Mouse (Mus musculus) kidney, adult 8-10 months (tissue): Measurements from ENCODE around the gene Sdsl.
"Not testable (repeated sequence)": the region's sequence is repeated elsewhere in the genome, so short reads cannot be mapped to it uniquely, and the experiment has no call there.

Experiments
- DNase-seq, 2 experiments: peaks; one replicate each; pipeline ENCODE4 v3.0.0; 2022

The Sdsl gene

DNA sequence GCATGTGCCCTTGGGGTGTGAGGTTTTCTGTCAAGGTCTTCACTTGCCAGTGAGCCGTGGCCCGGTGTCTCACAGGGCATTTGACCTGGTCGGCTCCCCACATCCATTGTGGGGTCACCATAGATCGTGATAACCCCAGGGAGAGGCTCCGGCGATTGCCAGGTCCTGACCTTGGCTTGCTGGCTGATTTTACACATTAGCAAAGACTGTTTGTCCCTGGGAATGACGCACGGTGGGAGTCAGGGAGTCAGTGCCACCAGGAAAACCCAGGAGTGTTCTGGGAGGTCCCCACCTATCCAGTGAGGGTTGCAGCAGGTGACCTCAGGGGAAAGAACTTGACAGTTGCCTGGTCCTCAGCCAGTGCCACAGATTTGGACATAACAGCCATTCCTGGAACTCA, at the start of gene Sdsl:
TSS of gene Sdsl (minus strand) at position 41 of the 400 bp plus-strand sequence.
- no peak for DNase-seq

DNA sequence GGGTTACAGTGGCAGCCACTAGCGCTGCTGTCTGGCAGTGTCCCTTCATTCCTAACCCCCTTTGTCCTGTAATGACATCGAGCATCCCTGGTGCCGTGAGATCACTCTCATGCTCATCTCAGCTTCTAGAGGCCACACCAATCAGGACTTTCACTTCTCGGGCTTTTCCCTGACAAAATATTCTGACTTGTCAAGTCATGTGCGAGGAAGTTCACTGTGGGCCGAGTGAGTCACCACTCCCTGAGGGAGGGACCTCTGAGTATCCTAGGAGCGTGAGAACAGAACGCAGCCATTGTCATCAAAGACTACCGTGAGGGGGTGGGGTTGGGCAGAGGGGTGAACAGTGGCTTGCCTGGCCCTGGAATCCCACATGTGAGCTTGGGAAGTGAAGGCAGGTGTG, 44.9 kb upstream of the Sdsl start:
- peak in 1 of 2 experiments; percentile 33 for DNase-seq

DNA sequence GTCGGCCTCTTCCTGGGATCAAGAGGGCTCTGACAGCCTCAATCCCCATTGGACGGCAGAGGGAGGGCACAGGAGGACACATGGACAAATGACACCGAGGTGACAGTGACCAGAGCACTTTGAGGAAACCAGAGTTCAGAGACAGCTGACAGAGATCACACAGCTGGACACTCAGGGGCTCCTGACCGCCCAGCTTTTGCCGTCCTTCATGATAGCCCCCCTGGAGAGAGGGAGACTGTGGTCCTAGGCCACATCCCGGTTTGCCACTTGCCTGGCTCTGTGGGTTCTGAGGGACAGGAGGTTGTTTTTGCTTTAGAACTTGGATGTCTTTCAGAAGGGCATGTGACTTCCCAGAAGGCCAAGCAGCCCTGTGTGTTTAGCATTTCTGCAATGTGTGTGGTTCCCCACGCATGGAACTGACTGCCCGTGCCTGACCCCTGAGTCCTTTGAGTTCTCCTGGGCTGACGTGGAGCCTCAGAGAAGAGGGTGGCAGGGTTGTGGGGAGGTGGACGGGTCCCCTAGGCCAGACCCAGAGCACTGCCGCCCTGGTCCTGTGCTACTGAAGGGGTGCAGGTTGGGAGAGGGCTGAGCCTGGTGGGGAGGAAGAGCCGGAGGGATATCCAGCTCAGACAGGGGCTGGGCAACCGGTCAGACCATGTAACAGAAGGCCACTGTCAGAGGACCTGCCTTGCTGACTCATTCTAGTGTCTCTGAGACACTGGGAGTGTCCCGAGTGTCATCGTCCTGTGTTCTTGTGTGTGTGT, 43.8 kb upstream of the Sdsl start:
- peak; percentile 74 to 83 for DNase-seq

DNA sequence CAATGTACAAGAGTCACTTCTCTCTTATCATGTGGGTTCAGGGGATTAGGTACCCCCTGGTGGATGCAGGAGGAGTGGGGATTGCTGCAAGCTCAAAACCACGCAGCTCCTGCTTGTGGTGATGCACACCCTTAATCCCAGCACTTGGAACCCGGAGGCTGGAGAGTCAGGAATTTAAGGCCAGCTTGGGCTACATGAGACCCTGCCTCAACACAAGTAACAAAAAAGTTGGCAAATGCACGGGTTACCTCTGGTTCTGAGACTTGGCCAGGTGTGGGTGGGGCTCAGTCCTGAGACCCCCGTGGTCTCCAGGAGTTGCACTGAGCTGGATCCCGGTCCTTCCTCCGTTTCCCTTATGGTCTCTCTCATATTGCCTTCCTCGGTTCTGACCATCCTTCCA, 42.8 kb upstream of the Sdsl start:
- no peak for DNase-seq

DNA sequence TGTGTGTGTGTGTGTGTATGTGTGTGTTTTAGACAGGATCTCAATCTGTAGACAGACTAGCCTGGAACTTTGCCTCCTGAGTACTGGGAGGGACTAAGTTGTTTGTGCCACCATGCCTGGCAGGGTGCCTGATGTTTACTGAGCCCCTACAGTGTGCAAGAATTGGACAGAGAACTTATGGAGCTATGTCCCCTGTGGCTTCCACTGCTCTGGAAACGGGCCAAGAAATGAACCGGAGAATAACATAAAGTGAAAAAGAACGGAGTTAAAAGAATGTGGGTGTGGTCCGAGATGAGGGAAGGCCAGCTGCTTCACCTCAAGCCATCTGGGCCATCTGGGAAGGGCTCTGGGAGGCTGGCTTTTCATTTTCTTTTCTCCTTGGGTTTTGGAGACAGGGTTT, 42.1 kb upstream of the Sdsl start:
- no peak for DNase-seq

DNA sequence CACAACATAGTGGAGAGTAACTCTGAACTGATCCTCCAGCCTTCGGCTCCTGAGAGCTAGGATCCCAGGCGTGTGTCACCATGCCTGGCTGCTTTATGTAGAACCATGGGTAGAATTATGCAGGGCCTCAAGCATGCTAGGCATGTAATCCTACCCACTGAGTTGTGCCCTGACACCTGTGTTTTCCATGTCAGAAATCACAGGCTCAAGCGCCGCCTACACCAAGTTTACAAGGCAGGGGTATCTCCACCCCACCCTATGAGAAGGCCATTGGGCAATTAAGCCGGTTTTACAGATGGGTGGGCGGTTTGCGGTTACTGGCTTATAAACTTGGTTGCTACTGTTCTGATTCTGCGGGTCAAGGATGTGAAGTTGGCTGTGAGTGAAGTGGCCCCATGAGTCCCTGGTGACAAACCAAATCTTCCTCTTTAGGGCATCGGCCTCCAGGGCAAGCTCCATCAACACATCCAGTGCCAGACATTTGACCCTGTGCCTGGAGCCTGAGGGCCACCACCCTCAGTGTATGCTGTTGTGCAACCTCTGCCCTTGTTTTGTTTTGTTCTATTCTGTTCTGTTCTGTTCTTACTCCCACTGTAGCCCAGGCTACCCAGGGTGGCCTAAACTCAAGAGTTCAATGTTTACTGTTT, 41.5 kb upstream of the Sdsl start:
- DNase-seq, result no peak

DNA sequence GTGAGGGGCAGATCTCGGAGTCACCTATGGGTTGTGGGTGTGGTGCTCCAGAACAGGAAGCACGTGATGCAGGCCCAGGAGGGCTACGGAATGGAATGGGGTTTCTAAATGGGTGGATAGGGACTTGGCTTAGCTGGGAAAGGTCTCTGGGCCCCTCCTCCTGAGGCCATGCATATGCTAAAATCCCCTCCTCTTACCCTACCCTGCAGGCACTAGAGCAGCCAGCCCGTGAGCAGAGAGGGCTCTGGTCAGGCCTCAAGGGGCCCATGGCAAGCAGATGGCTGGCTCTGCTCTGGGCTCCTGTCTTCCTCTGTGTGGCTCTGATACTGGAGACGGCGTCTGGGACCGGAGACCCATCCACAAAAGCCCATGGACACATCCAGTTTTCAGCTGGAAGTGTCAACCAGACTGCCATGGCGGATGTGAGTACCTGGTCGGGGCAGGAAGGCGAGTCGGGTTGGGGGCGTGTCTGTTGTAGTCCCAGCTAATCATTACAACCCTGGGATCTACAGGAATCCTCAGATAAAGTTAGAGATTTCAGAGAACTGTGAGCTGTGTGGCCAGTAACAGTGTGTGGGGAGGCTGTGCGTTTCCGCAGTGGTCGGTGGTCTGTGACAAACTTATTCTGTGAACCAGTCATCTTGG, 40.4 kb upstream of the Sdsl start:
- peak in 1 of 2 experiments; percentile 40 for DNase-seq

DNA sequence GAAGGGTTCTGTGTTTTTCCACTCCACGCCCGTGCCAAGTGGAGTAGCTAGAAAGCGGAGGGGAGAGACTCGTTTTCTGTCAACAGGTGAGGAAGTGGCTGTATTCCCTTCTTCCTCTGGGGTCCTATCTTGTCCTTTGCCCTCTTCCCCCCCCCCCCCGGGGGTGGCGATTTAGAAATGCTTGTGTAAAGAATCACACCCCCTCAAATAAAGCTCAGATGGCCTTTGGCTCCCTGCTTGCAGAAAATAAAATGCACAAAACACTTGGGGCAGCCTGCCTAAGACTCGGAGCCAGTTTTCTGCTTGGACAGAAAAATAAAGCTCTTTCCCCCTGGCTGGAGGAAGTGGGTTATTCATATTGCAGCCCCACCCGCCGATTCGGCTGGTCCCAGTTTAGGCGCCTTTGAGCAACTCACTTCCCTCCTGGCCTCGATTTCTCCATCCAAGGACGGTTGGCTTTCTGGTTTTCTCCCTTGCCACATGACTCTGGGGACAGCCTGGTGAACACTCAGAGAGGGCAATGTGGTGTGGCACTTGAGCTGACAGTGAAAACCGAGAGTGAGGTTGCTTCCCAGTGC, 39.1 kb upstream of the Sdsl start:
- DNase-seq, result no peak

DNA sequence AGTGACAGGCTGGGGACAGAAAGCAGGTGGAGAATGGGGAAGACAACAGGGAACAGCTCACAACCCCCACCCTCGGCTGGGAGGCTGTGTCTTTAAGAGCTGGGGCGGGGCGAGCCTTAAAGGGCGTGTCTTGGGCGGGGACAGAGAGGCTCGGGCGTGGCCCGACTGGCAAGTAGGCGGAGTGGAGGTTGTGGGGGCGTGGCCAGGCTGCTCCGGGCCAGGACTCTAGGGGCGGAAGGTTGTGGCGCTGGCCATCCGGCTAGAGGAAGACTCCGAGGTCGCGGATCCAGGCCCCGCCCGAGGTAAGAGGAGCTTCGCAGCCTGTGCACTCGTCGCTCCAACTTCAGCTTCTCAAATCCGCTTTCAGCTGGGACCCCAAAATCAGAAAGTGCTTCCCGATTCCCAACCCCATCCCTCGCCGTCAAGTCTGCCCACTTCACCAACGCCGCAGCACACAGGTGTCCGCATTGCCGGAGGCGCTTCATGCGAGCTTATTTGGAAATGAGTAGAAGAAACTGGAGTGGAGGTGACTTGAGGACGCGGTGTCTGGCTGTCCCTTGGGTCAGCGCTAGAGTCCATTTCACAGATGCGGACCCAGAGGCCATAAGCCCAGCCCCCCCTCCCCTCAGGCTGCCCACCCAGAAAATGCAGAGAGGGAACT, 38.5 kb upstream of the Sdsl start, which contains the start of gene Slc8b1:
TSS of gene Slc8b1 (plus strand) at position 187 of the 661 bp plus-strand sequence.
- peak; percentile 96 to 99 for DNase-seq

DNA sequence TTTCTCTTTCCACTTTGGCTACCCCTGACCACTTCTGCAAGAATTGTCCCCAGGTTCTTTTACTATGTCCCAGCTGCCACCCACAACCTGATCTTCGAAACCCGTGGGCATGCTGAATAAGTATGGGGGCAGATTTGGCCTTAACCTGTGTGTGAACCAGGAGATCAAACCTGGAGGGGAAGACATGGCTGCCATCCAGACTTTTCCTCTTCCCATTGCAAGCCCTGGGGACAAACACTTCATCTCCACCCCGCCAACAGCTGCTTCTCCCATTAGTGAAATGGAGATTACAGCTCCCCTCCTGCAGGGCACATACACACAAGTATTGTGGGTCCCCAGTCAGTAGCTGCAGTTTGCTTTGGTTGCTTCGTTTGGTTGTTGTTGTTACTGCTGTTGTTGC, 34.7 kb upstream of the Sdsl start:
- no peak for DNase-seq

DNA sequence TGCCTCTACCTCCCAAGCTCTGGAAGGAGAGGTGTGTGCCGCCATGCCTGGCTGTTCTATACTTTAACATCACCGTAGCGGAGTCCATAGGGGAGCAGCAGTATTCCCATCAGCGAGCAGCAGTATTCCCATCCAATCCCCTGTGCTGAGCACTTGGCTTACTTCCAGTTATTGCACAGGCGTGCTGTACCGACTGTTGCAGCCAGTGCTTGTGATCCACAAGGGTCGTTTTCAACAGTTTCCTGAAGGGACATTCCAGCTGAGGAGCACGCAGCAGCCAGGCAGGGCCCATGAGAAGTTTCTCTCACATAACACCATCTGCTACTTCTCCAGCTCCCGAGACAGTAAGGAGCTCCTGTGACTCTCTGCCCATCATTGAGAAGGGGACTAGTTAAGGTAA, 33.9 kb upstream of the Sdsl start:
- no peak for DNase-seq

DNA sequence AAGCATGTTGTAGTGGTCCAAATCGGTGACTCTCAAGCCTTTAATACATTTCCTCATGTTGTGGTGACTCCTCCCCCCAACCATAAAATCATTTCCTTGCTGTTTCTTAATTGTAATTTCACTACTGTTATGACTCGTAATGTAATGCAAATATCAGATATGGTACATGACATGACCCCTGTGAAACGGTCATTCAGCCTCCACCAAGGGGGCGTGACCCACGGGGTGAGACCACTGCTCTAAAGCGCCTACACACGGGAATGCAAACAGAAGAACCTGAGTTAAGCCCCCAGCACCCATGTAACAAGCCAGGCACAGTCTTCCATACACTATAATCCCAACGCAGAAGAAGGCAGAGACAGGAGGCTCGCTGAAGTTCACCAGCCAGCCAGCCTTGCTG, 33.2 kb upstream of the Sdsl start:
- no peak for DNase-seq

DNA sequence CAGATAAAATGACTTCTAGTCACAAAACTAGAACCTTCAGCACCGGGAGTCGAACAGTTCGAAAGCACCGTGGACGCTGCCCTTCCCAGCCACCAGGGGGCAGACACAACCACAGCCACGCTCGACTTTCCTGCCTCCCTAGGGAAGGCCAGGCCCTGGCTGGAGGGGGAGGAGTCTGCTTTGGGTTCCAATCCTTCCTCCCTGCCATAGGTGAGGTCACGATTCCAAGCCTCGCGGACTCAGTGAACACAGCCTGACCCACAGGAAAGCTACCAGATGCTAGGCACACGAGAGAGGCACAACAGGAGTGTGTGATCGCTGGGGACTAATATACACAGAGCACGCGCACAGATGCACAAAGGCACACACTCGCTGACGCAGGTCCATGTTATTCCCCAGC, 32.8 kb upstream of the Sdsl start:
- DNase-seq, result peak; percentile 77 to 88

DNA sequence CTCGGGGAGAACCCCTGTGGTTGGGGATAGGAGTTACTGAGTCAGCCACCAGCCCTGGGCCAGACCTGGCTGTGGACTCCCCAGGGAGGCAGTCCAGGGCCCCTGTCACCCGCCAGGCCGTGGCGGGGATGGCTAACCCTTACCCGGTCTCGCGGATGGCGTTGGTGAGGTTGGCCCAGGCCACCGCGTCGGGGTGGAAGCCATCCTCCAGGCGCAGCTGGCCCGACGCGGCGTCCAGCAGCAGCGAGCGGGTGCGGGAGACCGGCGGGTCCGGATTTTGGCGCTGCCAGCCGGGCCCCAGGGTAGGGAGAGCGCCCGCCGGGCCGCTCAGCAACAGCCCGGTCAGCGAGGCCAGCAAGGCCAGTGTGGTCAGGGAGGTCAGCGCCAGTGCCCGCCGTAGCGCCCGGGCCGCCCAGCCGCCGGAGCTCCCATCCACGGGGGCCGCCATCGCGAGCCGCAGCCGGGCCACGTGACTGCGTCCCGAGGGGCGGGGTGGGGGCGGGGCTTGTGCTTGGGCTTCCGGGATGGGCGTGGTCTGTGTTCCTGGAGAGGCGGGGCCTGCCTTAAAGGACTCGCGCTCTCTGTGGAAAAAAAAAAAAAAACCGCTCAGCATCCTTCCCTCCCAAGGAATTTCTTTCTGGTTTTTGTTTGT, 30.7 kb upstream of the Sdsl start, which contains the start of gene Plbd2:
TSS of gene Plbd2 (minus strand) at position 482 of the 652 bp plus-strand sequence.
- peak; percentile 64 to 76 for DNase-seq

DNA sequence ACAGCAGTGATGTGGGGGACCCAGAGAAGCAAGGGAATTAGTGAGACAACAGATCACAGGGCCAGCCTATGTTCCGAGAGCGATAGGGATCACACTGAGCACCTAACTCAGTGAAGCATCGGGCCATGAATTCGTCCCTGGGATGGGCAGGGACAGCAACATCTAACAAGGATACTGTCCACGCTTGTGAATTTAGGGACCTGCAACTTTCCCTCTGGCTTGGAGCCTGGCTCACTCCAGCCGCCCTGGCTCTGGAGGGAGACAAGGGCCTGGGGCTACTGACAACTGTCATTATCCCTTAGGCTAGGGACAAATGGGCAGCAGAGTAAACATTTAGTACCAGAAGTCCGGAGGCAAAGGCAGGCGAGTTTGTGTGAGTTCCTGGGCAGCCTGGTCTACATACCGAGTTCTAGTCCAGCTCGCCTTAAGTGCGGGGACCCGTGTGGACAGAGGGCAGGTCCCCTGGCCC, 30.1 kb upstream of the Sdsl start:
- DNase-seq, result no peak

DNA sequence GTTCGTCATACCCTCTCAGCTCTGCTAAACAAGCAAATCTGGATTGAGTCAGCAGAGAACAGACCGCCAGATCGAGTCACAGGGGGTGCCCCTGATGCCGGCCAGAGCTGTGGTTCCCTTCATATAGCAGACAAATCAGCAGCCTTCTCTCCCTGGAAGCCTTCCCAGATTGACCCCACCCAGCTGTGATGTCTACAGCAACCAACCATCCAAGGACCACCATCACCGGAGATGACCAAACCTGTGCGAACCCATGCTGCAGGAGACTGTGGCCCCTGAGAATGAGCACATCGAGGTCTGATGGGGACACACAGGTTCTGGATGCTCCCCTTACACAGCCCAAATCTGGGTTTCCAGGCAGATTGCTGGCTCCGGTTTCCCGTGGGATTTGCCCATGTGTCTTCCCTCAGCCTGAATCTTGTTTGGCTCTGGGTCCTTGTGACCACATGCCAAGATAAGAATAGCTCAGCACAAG, 29.6 kb upstream of the Sdsl start:
- no peak for DNase-seq

DNA sequence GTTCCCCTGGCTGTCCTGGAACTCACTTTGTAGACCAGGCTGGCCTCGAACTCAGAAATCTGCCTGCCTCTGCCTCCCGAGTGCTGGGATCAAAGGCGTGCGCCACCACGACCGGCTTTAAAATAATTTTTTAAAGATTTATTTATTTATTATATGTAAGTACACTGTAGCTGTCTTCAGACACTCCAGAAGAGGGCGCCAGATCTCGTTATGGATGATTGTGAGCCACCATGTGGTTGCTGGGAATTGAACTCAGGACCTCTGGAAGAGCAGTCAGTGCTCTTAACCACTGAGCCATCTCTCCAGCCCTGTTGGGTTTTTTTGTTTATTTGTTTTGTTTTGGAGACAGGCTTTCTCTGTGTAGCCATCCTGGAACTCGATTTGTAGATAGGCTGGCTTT, 28.0 kb upstream of the Sdsl start:
- DNase-seq, result not testable (repeated sequence)

DNA sequence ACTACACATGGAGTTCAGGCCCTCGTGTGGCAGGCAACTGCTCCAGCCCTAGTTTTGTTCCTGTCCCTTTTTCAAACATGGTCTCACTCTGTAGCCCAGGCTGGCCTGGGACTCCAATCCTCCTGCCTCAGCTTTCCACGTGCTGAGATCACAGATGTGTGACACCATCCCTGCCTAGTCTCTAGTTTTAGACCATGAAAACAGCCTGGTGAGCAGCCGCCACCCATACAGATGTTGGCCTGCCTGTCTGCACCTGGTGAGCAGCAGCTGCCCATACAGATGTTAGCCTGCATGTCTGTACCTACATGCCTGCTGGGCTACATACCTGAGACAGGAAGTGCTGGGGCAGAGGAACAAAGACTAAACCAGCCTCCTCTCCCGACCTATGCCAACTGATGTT, 26.6 kb upstream of the Sdsl start:
- no peak for DNase-seq

DNA sequence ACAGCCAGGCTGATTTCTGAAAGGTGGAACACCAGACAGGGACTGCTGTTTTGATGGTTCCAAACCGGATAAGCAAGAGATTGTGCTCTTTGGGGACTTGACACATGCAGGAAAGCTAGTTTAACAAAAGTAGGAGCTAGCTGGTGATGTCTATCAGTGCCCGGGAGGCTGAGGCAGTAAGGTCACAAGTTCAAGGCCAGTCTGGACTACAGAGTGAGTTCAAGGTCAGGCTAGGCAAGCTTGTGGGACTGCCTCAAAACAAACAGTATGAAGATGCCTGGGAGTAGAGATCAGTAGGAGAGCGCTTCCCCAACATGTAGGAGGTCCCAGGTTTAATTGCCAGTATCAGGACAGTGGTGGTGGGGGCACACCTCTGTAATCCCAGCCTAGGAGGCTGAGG, 24.5 kb upstream of the Sdsl start:
- DNase-seq, result no peak

DNA sequence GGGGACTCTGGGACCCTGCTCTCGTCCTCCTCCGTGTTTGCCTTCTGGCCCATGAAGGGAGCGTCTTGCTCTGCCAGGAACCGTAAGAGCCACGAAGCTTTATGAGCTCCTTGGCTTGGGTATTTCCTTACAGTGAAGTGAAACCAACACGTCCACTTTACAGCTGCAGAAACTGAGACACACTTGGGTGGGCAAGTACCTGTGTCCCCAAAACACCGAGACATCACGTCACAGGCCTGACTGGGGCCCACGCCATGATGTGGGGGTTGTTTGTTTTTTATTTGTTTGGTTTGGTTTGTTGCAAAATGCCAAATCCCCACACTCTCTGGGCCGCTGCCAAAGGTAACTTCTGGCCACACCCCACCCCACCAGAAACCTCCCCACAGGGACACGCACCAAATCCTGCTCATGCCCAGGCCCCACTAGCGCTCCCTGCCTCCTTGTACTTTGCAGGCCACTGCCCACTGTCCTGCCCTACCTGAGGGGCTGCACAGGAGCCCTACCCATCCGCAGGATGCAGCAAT, 23.2 kb upstream of the Sdsl start:
- no peak for DNase-seq

DNA sequence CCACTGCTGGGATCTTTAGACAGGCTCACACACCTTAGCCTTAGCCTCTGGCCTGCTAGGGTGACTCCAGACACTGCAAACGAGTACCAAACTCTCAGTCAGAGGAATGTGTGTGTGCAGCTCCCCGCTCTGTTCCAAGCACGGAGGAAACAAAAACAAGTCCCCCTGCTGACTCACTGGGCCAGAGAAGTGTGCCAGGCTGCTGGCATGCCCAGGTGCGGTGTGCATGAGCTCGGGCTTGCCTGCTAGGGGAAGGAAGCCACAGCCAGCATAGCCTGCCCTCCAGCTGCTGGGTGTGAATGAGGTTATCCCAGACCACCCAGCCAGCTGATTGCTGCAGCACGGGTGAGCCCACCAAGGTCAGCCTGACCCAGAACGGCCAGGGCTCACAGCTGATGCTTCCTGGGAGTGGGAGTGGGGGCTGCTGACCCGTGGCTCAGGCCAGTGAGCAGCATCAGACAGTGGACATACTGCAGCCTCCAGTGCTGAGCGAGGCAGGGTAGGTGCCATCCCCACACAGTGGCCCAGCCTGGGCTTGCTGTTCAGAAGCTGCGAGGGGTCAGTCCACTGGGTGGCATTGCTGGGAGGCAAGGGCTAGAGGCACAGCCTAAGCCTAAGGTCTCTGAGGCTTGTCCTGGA, 22.6 kb upstream of the Sdsl start:
- DNase-seq, result no peak
